Mouse (Mus musculus) kidney, adult 2 months (tissue): ENCODE measurements at regions not wholly inside any gene's neighbourhood (a gene's known extent, or its start where the extent isn't known, plus 50 kb on each side); places are given as distances from the start of the nearest gene placed in this dataset.
"Not testable (repeated sequence)": the region's sequence is repeated elsewhere in the genome, so short reads cannot be mapped to it uniquely, and the experiment has no call there.

ENCODE experiments used
- DNase-seq: peaks from one replicate; pipeline ENCODE4 v3.0.0; 2021
- H3K27ac ChIP-seq: fragments of 200-500 bp; 2 replicates; pipeline ENCODE4 v1.5.1; 2012; ENCODE audit warnings: low read depth, low read length, control low read depth, inconsistent platforms; ENCODE audit not compliant: insufficient read depth
- H3K27me3 ChIP-seq: fragments of 200-500 bp; replicated peaks from 2 replicates; pipeline ENCODE4 v1.6.1; 2012; ENCODE audit warnings: mild to moderate bottlenecking, moderate library complexity, low read length, inconsistent platforms; ENCODE audit not compliant: control insufficient read depth, insufficient read depth
- H3K36me3 ChIP-seq: fragments of 200-500 bp; 2 replicates; pipeline ENCODE4 v1.6.1; 2012; ENCODE audit warnings: mild to moderate bottlenecking, moderate library complexity, low read length, inconsistent platforms; ENCODE audit not compliant: control insufficient read depth, insufficient read depth
- H3K4me1 ChIP-seq: fragments of 200-500 bp; 2 replicates; pipeline ENCODE4 v1.6.1; 2011; ENCODE audit warnings: low read length; ENCODE audit not compliant: control insufficient read depth, insufficient read depth
- H3K4me3 ChIP-seq: fragments of 200-500 bp; 2 replicates; pipeline ENCODE4 v1.5.1; 2011; ENCODE audit warnings: mild to moderate bottlenecking, low read depth, low read length, control low read depth; ENCODE audit not compliant: insufficient read depth
- CTCF ChIP-seq: fragments of 200-500 bp; conservative IDR thresholded peaks from 2 replicates; pipeline ENCODE4 v1.5.1; 2011; ENCODE audit warnings: low read depth, mild to moderate bottlenecking, control low read depth, low read length, moderate library complexity, mixed read lengths; ENCODE audit not compliant: insufficient read depth, insufficient read length
- POLR2A ChIP-seq: fragments of 200-500 bp; IDR thresholded peaks from one replicate; pipeline ENCODE4 v1.6.1; 2011; ENCODE audit warnings: low read depth, low read length, control low read depth
- WGBS: fragments of 180-500 bp; shearing (Covaris S2); methylation state at CpG from one replicate; pipeline ENCODE4 v1.1.7; 2018; 5-methylcytosine and 5-hydroxymethylcytosine counted together

DNA sequence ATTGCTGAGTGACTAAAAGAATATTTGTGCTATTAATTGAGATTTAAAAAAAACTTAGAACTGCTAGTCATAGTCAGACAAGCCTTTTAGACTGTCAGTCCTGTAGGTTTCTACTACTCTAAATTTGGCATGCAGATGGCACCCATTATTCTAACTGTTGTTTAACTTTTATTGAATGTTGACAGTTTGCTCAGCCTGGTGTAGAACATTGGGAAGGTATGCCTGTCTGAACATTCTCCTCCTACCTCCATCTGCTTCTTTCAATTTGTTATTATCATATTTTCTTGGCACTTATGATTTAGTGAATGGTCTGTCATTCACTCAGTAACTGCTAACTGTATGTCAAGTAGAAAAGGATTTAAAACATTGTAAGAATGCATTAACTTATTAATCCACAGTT lies 130.9 kb downstream of the Gmnc start:
- no peaks in the 10 kb centered on the region for H3K27me3 ChIP-seq
- no peaks in the 10 kb centered on the region for H3K36me3 ChIP-seq
- H3K4me3 ChIP-seq: no peak overlapping the region
- no peak for DNase-seq
- H3K4me1 ChIP-seq: no peaks in the 10 kb centered on the region
- TF ChIP-seq POLR2A (no peak), CTCF (no peak)
- no peak overlapping the region for H3K27ac ChIP-seq

- 71% methylated on average over 1 of the region's 1 CpGs for WGBS
- Histone ChIP-seq H3K27ac (no peak overlapping the region), H3K36me3 (no peaks in the 10 kb centered on the region), H3K27me3 (no peaks in the 10 kb centered on the region), H3K4me3 (no peak overlapping the region), H3K4me1 (no peaks in the 10 kb centered on the region)
- DNase-seq: no peak
- TF ChIP-seq CTCF (no peak), POLR2A (no peak)
Measured at GRCm38 (mm10) chr16:26849191-26849590, 142.3 kb downstream of the Gmnc start.

DNA sequence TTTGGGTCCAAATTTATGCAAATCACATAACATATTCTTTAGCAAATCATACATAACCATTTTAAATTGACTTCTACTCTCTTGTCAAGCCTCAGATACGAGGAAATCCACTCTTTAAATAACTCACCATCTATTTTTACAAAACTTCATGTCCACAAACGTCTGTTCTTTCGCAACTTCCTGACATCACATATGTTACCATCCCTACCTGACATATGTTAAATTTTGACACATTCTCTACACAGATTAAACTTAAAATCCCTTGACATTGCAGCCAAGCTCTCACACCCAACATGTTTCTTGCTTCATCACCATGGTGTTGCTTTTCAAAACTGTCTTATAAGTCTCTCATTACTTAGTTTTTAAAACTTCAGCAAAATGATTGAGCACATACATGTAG lies 164.4 kb downstream of the Gmnc start:
- 65% methylated on average over 3 of the region's 3 CpGs for WGBS
- Histone ChIP-seq H3K36me3 (no peaks in the 10 kb centered on the region), H3K27ac (no peak overlapping the region), H3K27me3 (no peaks in the 10 kb centered on the region), H3K4me3 (no peak overlapping the region), H3K4me1 (no peaks in the 10 kb centered on the region)
- no peak for DNase-seq
- TF ChIP-seq CTCF (no peak), POLR2A (no peak)

DNA sequence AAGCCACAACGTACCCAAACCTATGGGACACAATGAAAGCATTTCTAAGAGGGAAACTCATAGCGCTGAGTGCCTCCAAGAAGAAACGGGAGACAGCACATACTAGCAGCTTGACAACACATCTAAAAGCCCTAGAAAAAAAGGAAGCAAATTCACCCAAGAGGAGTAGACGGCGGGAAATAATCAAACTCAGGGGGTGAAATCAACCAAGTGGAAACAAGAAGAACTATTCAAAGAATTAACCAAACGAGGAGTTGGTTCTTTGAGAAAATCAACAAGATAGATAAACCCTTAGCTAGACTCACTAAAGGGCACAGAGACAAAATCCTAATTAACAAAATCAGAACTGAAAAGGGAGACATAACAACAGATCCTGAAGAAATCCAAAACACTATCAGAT lies 180.3 kb downstream of the Gmnc start:
- not testable (repeated sequence) for H3K4me1 ChIP-seq, H3K27ac ChIP-seq, H3K4me3 ChIP-seq, H3K27me3 ChIP-seq, DNase-seq, H3K36me3 ChIP-seq
- WGBS: 60% methylated on average over 5 of the region's 6 CpGs

DNA sequence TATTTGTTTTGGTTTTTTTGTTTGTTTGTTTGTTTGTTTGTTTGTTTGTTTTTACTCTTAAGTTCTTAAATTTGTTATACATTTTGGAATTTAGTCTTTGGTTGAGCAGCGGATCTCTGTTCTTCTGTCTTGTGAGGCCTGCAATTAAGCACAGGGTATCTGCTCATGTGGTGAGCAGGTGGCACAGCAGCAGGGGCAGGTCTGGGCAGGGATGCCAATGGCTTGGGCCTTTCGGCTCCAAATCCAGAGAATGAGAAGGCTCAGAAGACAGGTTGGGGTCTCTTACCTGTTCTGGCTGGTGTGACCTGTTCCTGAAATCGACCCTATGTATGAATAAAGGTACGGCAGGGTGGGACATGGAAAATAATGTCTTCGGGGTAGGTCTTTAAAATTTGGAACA lies 186.0 kb downstream of the Gmnc start:
- no peak overlapping the region for H3K4me3 ChIP-seq
- H3K4me1 ChIP-seq: no peaks in the 10 kb centered on the region
- H3K27me3 ChIP-seq: no peaks in the 10 kb centered on the region
- H3K36me3 ChIP-seq: no peaks in the 10 kb centered on the region
- TF ChIP-seq POLR2A: no peak
- no peak for TF ChIP-seq CTCF
- H3K27ac ChIP-seq: no peak overlapping the region
- no peak for DNase-seq
- WGBS: 86% methylated on average over 5 of the region's 5 CpGs

DNA sequence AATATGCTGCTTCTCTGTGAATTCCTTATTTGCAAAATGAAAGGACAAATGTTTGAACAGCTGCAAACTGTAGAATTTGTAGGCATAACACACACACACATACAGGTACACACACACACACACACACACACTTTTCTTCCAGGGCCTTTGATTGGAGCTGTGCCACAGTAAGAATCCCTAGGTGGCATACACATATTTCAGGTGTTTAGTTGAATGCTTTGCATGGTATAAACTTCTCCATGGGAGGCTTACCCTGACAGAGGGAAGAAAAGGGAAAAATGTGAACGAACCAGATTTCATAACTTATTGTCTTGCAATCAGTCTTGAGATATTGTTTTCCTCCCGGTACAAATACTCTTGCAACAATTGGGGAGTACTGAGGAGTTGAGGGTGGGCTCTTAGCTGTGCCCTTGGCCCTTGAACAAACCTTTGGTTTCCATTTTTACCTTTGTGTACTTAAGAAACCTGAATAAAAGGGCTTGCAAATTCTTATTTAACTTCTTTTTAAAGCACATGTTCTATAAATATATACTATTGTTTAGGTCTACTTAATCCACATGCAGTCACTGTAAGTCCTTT lies 204.3 kb downstream of the Gmnc start:
- DNase-seq: no peak
- Histone ChIP-seq H3K27me3 (no peaks in the 10 kb centered on the region), H3K36me3 (no peaks in the 10 kb centered on the region), H3K4me3 (no peak overlapping the region), H3K4me1 (no peaks in the 10 kb centered on the region), H3K27ac (no peak overlapping the region)
- WGBS: 79% methylated on average over 2 of the region's 2 CpGs
- TF ChIP-seq CTCF (no peak), POLR2A (no peak)

DNA sequence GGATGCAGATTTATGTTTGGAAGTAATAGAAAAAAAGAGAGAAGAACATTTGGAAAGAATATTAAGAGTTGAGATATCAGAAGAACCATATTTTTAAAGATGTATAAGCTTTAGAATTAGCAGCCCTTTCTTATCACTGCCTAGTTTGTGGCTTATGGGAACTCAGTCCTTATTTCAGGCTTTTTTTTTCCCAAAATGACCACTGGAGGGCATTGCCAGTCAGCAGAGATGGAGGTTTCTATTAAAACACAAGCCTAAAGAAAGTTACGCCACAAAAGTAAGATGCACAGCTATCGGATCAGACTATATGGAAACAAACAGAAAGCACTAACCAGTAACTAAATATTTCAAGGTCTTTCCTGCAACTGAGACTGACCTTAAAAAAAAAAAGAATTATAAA lies 200.8 kb downstream of the Il1rap start:
- TF ChIP-seq POLR2A (no peak), CTCF (peak; percentile 18; the same call in 1 of the 2 replicates)
- H3K4me3 ChIP-seq: no peak overlapping the region
- no peaks in the 10 kb centered on the region for H3K27me3 ChIP-seq
- H3K4me1 ChIP-seq: no peaks in the 10 kb centered on the region
- DNase-seq: peak; percentile 13
- H3K27ac ChIP-seq: no peak overlapping the region
- WGBS: 70% methylated on average over 2 of the region's 2 CpGs
- no peaks in the 10 kb centered on the region for H3K36me3 ChIP-seq
